Mouse (Mus musculus): ENCODE measurements at regions not wholly inside any gene's neighbourhood (a gene's known extent, or its start where the extent isn't known, plus 50 kb on each side); places are given as distances from the start of the nearest gene placed in this dataset.

- in situ Hi-C loops (cut with MboI, MseI), result no loop called here
Observed at GRCm38 (mm10) chr4:70844742-70845141, 309.9 kb upstream of the Megf9 start.

GRCm38 (mm10) chr4:70810956-70811316 is 276.1 kb upstream of the Megf9 start:
- in situ Hi-C loops (cut with MboI, MseI), result no loop called here

- in situ Hi-C loops (cut with MboI, MseI), result no loop called here
Observed at GRCm38 (mm10) chr4:70810311-70810955, 275.6 kb upstream of the Megf9 start.

- in situ Hi-C loops (cut with MboI, MseI), result loop anchor here in 1 of 2 experiments (10.0 kb wide), 1 partner anchor 540 kb away; no protein-coding TSS in a partner anchor
Observed at GRCm38 (mm10) chr4:70804925-70805342, 270.1 kb upstream of the Megf9 start.

- in situ Hi-C loops (cut with MboI, MseI), result no loop called here
Observed at GRCm38 (mm10) chr4:70798483-70798882, 263.7 kb upstream of the Megf9 start.

GRCm38 (mm10) chr4:70797935-70798334 is 263.1 kb upstream of the Megf9 start:
- in situ Hi-C loops (cut with MboI, MseI), result no loop called here

GRCm38 (mm10) chr4:70783487-70783886 is 248.7 kb upstream of the Megf9 start:
- in situ Hi-C loops (cut with MboI, MseI), result no loop called here

- in situ Hi-C loops (cut with MboI, MseI), result no loop called here
Observed at GRCm38 (mm10) chr4:70781591-70781990, 246.8 kb upstream of the Megf9 start.

- in situ Hi-C loops (cut with MboI, MseI), result no loop called here
Observed at GRCm38 (mm10) chr4:70776273-70776672, 241.5 kb upstream of the Megf9 start.

GRCm38 (mm10) chr4:70743425-70743824 is 208.6 kb upstream of the Megf9 start:
- in situ Hi-C loops (cut with MboI, MseI), result no loop called here

- in situ Hi-C loops (cut with MboI, MseI), result no loop called here
Observed at GRCm38 (mm10) chr4:70742002-70742401, 207.2 kb upstream of the Megf9 start.

- in situ Hi-C loops (cut with MboI, MseI), result no loop called here
Observed at GRCm38 (mm10) chr4:70741121-70741520, 206.3 kb upstream of the Megf9 start.

GRCm38 (mm10) chr4:70709126-70709689 is 174.4 kb upstream of the Megf9 start:
- in situ Hi-C loops (cut with MboI, MseI), result no loop called here

GRCm38 (mm10) chr4:70705128-70705752 is 170.4 kb upstream of the Megf9 start:
- in situ Hi-C loops (cut with MboI, MseI), result no loop called here

- in situ Hi-C loops (cut with MboI, MseI), result no loop called here
Observed at GRCm38 (mm10) chr4:70700894-70701293, 166.1 kb upstream of the Megf9 start.

GRCm38 (mm10) chr4:70664181-70664580 is 129.4 kb upstream of the Megf9 start:
- in situ Hi-C loops (cut with MboI, MseI), result no loop called here

GRCm38 (mm10) chr4:70621431-70621837 is 86.6 kb upstream of the Megf9 start:
- in situ Hi-C loops (cut with MboI, MseI), result no loop called here

- in situ Hi-C loops (cut with MboI, MseI), result no loop called here
Observed at GRCm38 (mm10) chr4:70619636-70620287, 85.0 kb upstream of the Megf9 start.

- in situ Hi-C loops (cut with MboI, MseI), result no loop called here
Observed at GRCm38 (mm10) chr4:70615794-70616193, 81.0 kb upstream of the Megf9 start.

- in situ Hi-C loops (cut with MboI, MseI), result no loop called here
Observed at GRCm38 (mm10) chr4:70614411-70614810, 79.6 kb upstream of the Megf9 start.

GRCm38 (mm10) chr4:70603209-70603852 is 68.5 kb upstream of the Megf9 start:
- in situ Hi-C loops (cut with MboI, MseI), result loop anchor here (5.0 kb wide), 2 partner anchors 151 to 166 kb away; no protein-coding TSS in a partner anchor

- in situ Hi-C loops (cut with MboI, MseI), result loop anchor here (5.0 kb wide), 2 partner anchors 149 to 164 kb away; no protein-coding TSS in a partner anchor
Observed at GRCm38 (mm10) chr4:70601301-70601700, 66.5 kb upstream of the Megf9 start.

Data from T-helper 17 cell (primary cell).